Mouse (Mus musculus) G1E (cell line): ENCODE data around the gene Rheb. TPM values are rescaled to one million over a fixed set of nuclear protein-coding genes. Genes with fewer than 3 reads are reported as not detected.

ENCODE experiments used
- ATAC-seq: 2 replicates; pipeline ENCODE4 v1.8.0; 2016; ENCODE audit warnings: mild to moderate bottlenecking; ENCODE audit not compliant: insufficient number of reproducible peaks, poor library complexity, low FRiP score, severe bottlenecking; ENCODE audit errors: extremely low read depth
- DNase-seq: peaks from one replicate; pipeline ENCODE4 v3.0.0; 2012; ENCODE audit warnings: low spot score
- H3K27me3 ChIP-seq: 2 replicates; pipeline ENCODE4 v1.6.1; 2012; ENCODE audit warnings: mild to moderate bottlenecking, low read length, inconsistent platforms; ENCODE audit not compliant: insufficient read depth
- H3K36me3 ChIP-seq: replicated peaks from 2 replicates; pipeline ENCODE3; 2012; ENCODE audit warnings: mild to moderate bottlenecking, inconsistent platforms
- H3K4me1 ChIP-seq: 2 replicates; pipeline ENCODE4 v1.6.1; 2012; ENCODE audit warnings: low read depth, low read length, inconsistent platforms, mixed read lengths; ENCODE audit not compliant: insufficient read depth
- H3K4me3 ChIP-seq: 2 replicates; pipeline ENCODE4 v1.5.1; 2012; ENCODE audit warnings: low read depth, mild to moderate bottlenecking, inconsistent platforms, low read length, moderate library complexity, mixed read lengths
- H3K9me3 ChIP-seq: replicated peaks from 2 replicates; pipeline ENCODE4 v1.6.1; 2012; ENCODE audit warnings: inconsistent platforms
- CTCF ChIP-seq: IDR thresholded peaks from 2 replicates; pipeline ENCODE4 v1.5.1; 2012; ENCODE audit warnings: low read depth, low read length, inconsistent platforms, mixed read lengths
- GATA1 ChIP-seq: IDR thresholded peaks from 2 replicates; pipeline ENCODE4 v1.6.1; 2012; ENCODE audit warnings: borderline replicate concordance, low read length, inconsistent platforms, mixed read lengths
- GATA2 ChIP-seq: IDR thresholded peaks from 2 replicates; pipeline ENCODE4 v1.6.1; 2012; ENCODE audit warnings: low read depth, low read length, inconsistent platforms, borderline replicate concordance
- POLR2AphosphoS5 ChIP-seq: IDR thresholded peaks from 2 replicates; pipeline ENCODE4 v1.6.1; 2012; ENCODE audit warnings: low read depth, low read length, inconsistent platforms; ENCODE audit not compliant: insufficient replicate concordance
- TAL1 ChIP-seq: conservative IDR thresholded peaks from 2 replicates; pipeline ENCODE4 v1.6.1; 2012; ENCODE audit warnings: low read depth, low read length, inconsistent platforms, mixed read lengths
- polyA plus RNA-seq: library from polyadenylated mRNA; stranded (reverse); fragments of >175 nt; gene quantifications from 2 replicates; pipeline ENCODE4 v1.2.3, GENCODE M21; 2012
- total RNA-seq, 2 experiments: library from RNA; stranded (forward) in 1 of 2; stranded (reverse) in 1 of 2; fragments of 200-1000 nt in 1 of 2; fragments of >200 nt in 1 of 2; fragmentation: Nextera tagmentation in 1 of 2; gene quantifications; 2 replicates each; pipeline ENCODE4 v1.2.3; 2014 to 2017

The Rheb gene
- total and polyA plus RNA-seq, 3 experiments: 22.1 to 65.1 (median 55.3) TPM

GRCm38 (mm10) chr5:24821403-24821841 is 21.0 kb downstream of the Rheb start:
- Histone ChIP-seq H3K4me1 (peaks cover 25% of the 10 kb centered on the region), H3K9me3 (no peaks in the 10 kb centered on the region), H3K4me3 (no peak overlapping the region), H3K27me3 (no peaks in the 10 kb centered on the region), H3K36me3 (peaks cover 60% of the 10 kb centered on the region)
- TF ChIP-seq TAL1: no peak
- TF ChIP-seq CTCF: no peak
- no peak for TF ChIP-seq GATA1
- no peak for TF ChIP-seq GATA2
- no peak for TF ChIP-seq POLR2AphosphoS5
- DNase-seq (no peak), ATAC-seq (no peak)

- Histone ChIP-seq H3K4me3 (no peak overlapping the region), H3K36me3 (peaks cover 61% of the 10 kb centered on the region), H3K4me1 (peaks cover 18% of the 10 kb centered on the region; the same call in 1 of the 2 replicates), H3K27me3 (no peaks in the 10 kb centered on the region), H3K9me3 (no peaks in the 10 kb centered on the region)
- DNase-seq (no peak), ATAC-seq (no peak)
- TF ChIP-seq TAL1 (no peak), CTCF (no peak), GATA1 (no peak), POLR2AphosphoS5 (no peak), GATA2 (no peak)
Measured at GRCm38 (mm10) chr5:24820627-24821026, 21.8 kb downstream of the Rheb start.

GRCm38 (mm10) chr5:24817191-24817590 is 25.2 kb downstream of the Rheb start:
- ATAC-seq: no peak
- H3K27me3 ChIP-seq: no peaks in the 10 kb centered on the region
- peaks cover 80% of the 10 kb centered on the region for H3K36me3 ChIP-seq
- H3K4me1 ChIP-seq: peaks cover 13% of the 10 kb centered on the region; the same call in 1 of the 2 replicates
- no peak for TF ChIP-seq CTCF
- TF ChIP-seq GATA1: no peak
- TF ChIP-seq TAL1: no peak
- TF ChIP-seq GATA2: no peak
- no peak for TF ChIP-seq POLR2AphosphoS5
- no peaks in the 10 kb centered on the region for H3K9me3 ChIP-seq
- H3K4me3 ChIP-seq: no peak overlapping the region
- DNase-seq: no peak

- no peak for ATAC-seq
Measured at GRCm38 (mm10) chr5:24813946-24814345, 28.5 kb downstream of the Rheb start.

GRCm38 (mm10) chr5:24813005-24813404 is 29.4 kb downstream of the Rheb start:
- ATAC-seq: no peak
- DNase-seq: no peak
- TF ChIP-seq CTCF: no peak
- no peak for TF ChIP-seq GATA1
- TF ChIP-seq POLR2AphosphoS5: no peak
- no peak for TF ChIP-seq GATA2
- TF ChIP-seq TAL1: no peak
- Histone ChIP-seq H3K9me3 (no peaks in the 10 kb centered on the region), H3K4me1 (peaks cover 8% of the 10 kb centered on the region; the same call in 1 of the 2 replicates), H3K36me3 (peaks cover 88% of the 10 kb centered on the region), H3K4me3 (no peak overlapping the region), H3K27me3 (no peaks in the 10 kb centered on the region)

More at GRCm38 (mm10) chr5:24813946-24814345, 28.5 kb downstream of the Rheb start:
- peaks cover 8% of the 10 kb centered on the region; the same call in 1 of the 2 replicates for H3K4me1 ChIP-seq
- H3K4me3 ChIP-seq: no peak overlapping the region
- no peaks in the 10 kb centered on the region for H3K9me3 ChIP-seq
- H3K27me3 ChIP-seq: no peaks in the 10 kb centered on the region
- TF ChIP-seq POLR2AphosphoS5 (no peak), CTCF (no peak), TAL1 (no peak), GATA1 (no peak), GATA2 (no peak)
- H3K36me3 ChIP-seq: peaks cover 88% of the 10 kb centered on the region
- DNase-seq: no peak

- no peak for ATAC-seq
Measured at GRCm38 (mm10) chr5:24805222-24805621, 37.2 kb downstream of the Rheb start.

GRCm38 (mm10) chr5:24804661-24805060 is 37.8 kb downstream of the Rheb start:
- DNase-seq (no peak), ATAC-seq (no peak)
- Histone ChIP-seq H3K27me3 (no peaks in the 10 kb centered on the region), H3K9me3 (no peaks in the 10 kb centered on the region), H3K4me3 (no peak overlapping the region), H3K36me3 (peaks cover 87% of the 10 kb centered on the region), H3K4me1 (peaks cover 2% of the 10 kb centered on the region; the same call in 1 of the 2 replicates)
- TF ChIP-seq POLR2AphosphoS5 (no peak), GATA1 (no peak), GATA2 (no peak), TAL1 (no peak), CTCF (no peak)

More at GRCm38 (mm10) chr5:24805222-24805621, 37.2 kb downstream of the Rheb start:
- H3K36me3 ChIP-seq: peaks cover 88% of the 10 kb centered on the region
- no peak overlapping the region for H3K4me3 ChIP-seq
- no peaks in the 10 kb centered on the region for H3K27me3 ChIP-seq
- peaks cover 2% of the 10 kb centered on the region; the same call in 1 of the 2 replicates for H3K4me1 ChIP-seq
- no peak for DNase-seq
- TF ChIP-seq GATA1 (no peak), CTCF (no peak)
- no peaks in the 10 kb centered on the region for H3K9me3 ChIP-seq
